Mouse (Mus musculus) lung, embryonic 15.5 days (tissue): ENCODE measurements around the gene Teddm3. TPM values are rescaled to one million over a fixed set of nuclear protein-coding genes. Genes with fewer than 3 reads are reported as not detected.
"Not testable (repeated sequence)": the region's sequence is repeated elsewhere in the genome, so short reads cannot be mapped to it uniquely, and the experiment has no call there.

Source experiments
- ATAC-seq: fragments of 200-750 bp; cut with Nextera tagmentation; 2 replicates; pipeline ENCODE4 v1.8.0; 2017; ENCODE audit warnings: moderate number of reproducible peaks, borderline replicate concordance; ENCODE audit not compliant: low FRiP score, low TSS enrichment; ENCODE audit errors: extremely low read depth
- H3K27ac ChIP-seq: fragments of 300-500 bp; sonication (generic); 2 replicates; pipeline ENCODE4 v1.5.1; 2015; ENCODE audit warnings: moderate library complexity, mild to moderate bottlenecking, inconsistent platforms
- H3K27me3 ChIP-seq: fragments of 300-500 bp; sonication (generic); 2 replicates; pipeline ENCODE4 v1.6.1; 2015; ENCODE audit warnings: inconsistent platforms
- H3K36me3 ChIP-seq: fragments of 300-500 bp; sonication (generic); 2 replicates; pipeline ENCODE4 v1.6.1; 2015; ENCODE audit warnings: inconsistent platforms
- H3K4me1 ChIP-seq: fragments of 300-500 bp; sonication (generic); 2 replicates; pipeline ENCODE4 v1.6.1; 2015; ENCODE audit warnings: inconsistent platforms
- H3K4me2 ChIP-seq: fragments of 300-500 bp; sonication (generic); 2 replicates; pipeline ENCODE4 v1.6.1; 2015; ENCODE audit warnings: inconsistent platforms, mild to moderate bottlenecking, moderate library complexity
- H3K4me3 ChIP-seq: fragments of 300-500 bp; sonication (generic); 2 replicates; pipeline ENCODE4 v1.5.1; 2015; ENCODE audit warnings: mild to moderate bottlenecking, inconsistent platforms
- H3K9ac ChIP-seq: fragments of 300-500 bp; sonication (generic); 2 replicates; pipeline ENCODE4 v1.6.1; 2015; ENCODE audit warnings: inconsistent platforms
- H3K9me3 ChIP-seq: fragments of 300-500 bp; sonication (generic); 2 replicates; pipeline ENCODE4 v1.6.1; 2016; ENCODE audit warnings: inconsistent platforms
- WGBS: fragments of 180-500 bp; shearing (Covaris S2); methylation state at CpG from one replicate; pipeline ENCODE4 v1.1.7; 2015; 5-methylcytosine and 5-hydroxymethylcytosine counted together
- polyA plus RNA-seq: library from polyadenylated mRNA; unstranded; fragments of >200 nt; fragmentation: Nextera tagmentation; extraction: Ambion mirVana; gene quantifications from 2 replicates; pipeline ENCODE4 v1.2.1, GENCODE M21; 2015

Teddm3 gene
- polyA plus RNA-seq, 1 experiment from 2014 or later, result not detected

DNA sequence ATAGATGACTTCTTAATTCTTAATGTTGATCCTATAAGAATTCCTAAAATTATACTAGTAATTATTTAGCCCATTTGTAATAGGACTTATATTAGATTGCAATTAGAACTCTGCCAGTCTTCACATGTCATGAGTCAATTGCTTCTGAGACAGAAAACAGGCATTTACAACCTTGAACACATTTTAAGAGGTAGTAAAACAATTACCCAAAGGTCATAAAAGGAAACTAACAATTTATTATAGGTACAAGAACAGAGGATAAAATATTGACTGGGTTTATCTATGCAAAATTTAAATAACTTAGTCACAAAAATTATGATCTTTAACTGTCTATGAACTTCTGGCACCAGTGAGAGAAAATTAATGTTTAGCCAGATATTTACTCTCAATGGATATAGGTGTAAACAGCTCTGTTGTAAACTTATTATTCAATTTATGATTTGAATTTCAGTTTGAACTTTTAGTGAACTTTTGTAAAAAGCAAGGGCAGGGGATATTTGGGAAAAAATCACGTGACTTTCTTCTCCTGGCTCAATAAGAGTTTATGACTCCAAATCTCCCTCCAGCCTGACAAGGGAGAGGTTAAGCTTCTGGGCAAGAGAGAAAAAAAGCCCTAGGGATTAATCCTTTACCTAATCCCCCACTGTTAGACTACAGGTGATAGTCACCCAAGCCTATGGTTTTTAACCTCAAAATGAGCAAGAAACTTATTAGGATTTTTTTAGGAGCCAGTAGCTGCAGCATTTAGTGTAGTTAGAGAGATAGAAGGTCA lies 17.3 kb downstream of the Teddm3 start:
- H3K9me3 ChIP-seq, result no peaks in the 10 kb centered on the region
- H3K27ac ChIP-seq, result no peak overlapping the region
- H3K4me2 ChIP-seq, result no peak overlapping the region
- H3K9ac ChIP-seq, result no peak overlapping the region
- 44% methylated on average over 1 of the region's 1 CpGs for WGBS
- no peaks in the 10 kb centered on the region for H3K27me3 ChIP-seq
- no peaks in the 10 kb centered on the region for H3K36me3 ChIP-seq
- no peak for ATAC-seq
- no peak overlapping the region for H3K4me3 ChIP-seq
- no peaks in the 10 kb centered on the region for H3K4me1 ChIP-seq

GRCm38 (mm10) chr16:21127666-21128065 lies 26.1 kb downstream of the Teddm3 start:
- not testable (repeated sequence) for H3K4me3 ChIP-seq, H3K9me3 ChIP-seq, H3K36me3 ChIP-seq, H3K4me2 ChIP-seq, H3K9ac ChIP-seq, H3K27ac ChIP-seq, H3K27me3 ChIP-seq, ATAC-seq, H3K4me1 ChIP-seq
- WGBS, result 76% methylated on average over 3 of the region's 3 CpGs

GRCm38 (mm10) chr16:21122776-21123175 lies 31.0 kb downstream of the Teddm3 start:
- H3K27me3 ChIP-seq, H3K4me1 ChIP-seq, H3K36me3 ChIP-seq, H3K4me3 ChIP-seq, H3K27ac ChIP-seq, H3K9ac ChIP-seq, H3K4me2 ChIP-seq, H3K9me3 ChIP-seq, ATAC-seq: not testable (repeated sequence)
- WGBS, result 70% methylated on average over 2 of the region's 2 CpGs

GRCm38 (mm10) chr16:21116078-21116477 lies 37.7 kb downstream of the Teddm3 start:
- H3K27ac ChIP-seq, result no peak overlapping the region
- H3K36me3 ChIP-seq, result no peaks in the 10 kb centered on the region
- WGBS, result 68% methylated on average over 5 of the region's 5 CpGs
- no peaks in the 10 kb centered on the region for H3K4me1 ChIP-seq
- no peak overlapping the region for H3K4me3 ChIP-seq
- no peak for ATAC-seq
- H3K9me3 ChIP-seq, result no peaks in the 10 kb centered on the region
- no peaks in the 10 kb centered on the region for H3K27me3 ChIP-seq
- no peak overlapping the region for H3K9ac ChIP-seq
- H3K4me2 ChIP-seq, result no peak overlapping the region

DNA sequence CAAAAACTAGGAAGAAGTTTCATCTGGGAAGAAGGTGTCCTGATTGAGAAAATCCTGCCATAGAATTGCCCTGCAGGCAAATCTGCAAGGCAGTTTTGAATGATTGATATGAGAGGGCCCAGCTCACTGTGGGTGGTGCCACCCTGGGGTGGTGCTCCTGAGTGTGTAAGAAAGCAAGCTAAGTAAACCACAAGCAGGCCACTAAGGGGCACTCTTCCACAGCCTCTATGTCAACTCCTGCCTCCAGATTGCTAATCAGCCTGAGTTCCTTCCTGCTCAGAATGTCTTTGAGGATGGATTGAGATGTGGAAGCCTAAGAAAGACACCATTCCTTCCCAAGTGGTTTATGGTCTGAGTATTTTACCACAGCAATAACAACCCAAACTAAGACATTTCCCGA lies 44.3 kb downstream of the Teddm3 start:
- 68% methylated on average over 1 of the region's 1 CpGs for WGBS
- no peak overlapping the region for H3K27ac ChIP-seq
- H3K9ac ChIP-seq, result no peak overlapping the region
- no peak for ATAC-seq
- no peaks in the 10 kb centered on the region for H3K4me1 ChIP-seq
- H3K9me3 ChIP-seq, result no peaks in the 10 kb centered on the region
- no peaks in the 10 kb centered on the region for H3K36me3 ChIP-seq
- no peaks in the 10 kb centered on the region for H3K27me3 ChIP-seq
- no peak overlapping the region for H3K4me2 ChIP-seq
- H3K4me3 ChIP-seq, result no peak overlapping the region

Other genes with a start within 250 kb of the Teddm3 start
- 28.4 and 29.8 TPM in 2 replicates for gene Ephb3, start 50.8 kb upstream of the Teddm3 start, polyA plus RNA-seq